Mouse (Mus musculus) spleen, embryonic (tissue): ENCODE results near the gene Krt8.

Experiments
- CTCF ChIA-PET: fragments of 350-600 bp; sonication (Branson Sonifier 250); formaldehyde crosslinking; loops from one replicate; lab custom pipeline; 2022; lab: Charles Lee

Krt8 gene

GRCm38 (mm10) chr15:101976641-101977040 lies 27.6 kb downstream of the Krt8 start:
- CTCF ChIA-PET = no interaction called here

- CTCF ChIA-PET = no interaction called here
These were observed 28.3 kb downstream of the Krt8 start for GRCm38 (mm10) chr15:101976023-101976422.

GRCm38 (mm10) chr15:101974083-101974845 lies 30.0 kb downstream of the Krt8 start:
- CTCF ChIA-PET = interaction anchor here (1.2 kb wide), 1 partner anchor 10 kb away, joined by 3 read pairs; no protein-coding TSS in a partner anchor

- CTCF ChIA-PET = interaction anchor here (1.2 kb wide), 1 partner anchor 11 kb away, joined by 3 read pairs; no protein-coding TSS in a partner anchor
These were observed 30.7 kb downstream of the Krt8 start for GRCm38 (mm10) chr15:101973414-101974077.

- CTCF ChIA-PET = no interaction called here
These were observed 33.7 kb downstream of the Krt8 start for GRCm38 (mm10) chr15:101970536-101970935.

- CTCF ChIA-PET = no interaction called here
These were observed 37.5 kb downstream of the Krt8 start for GRCm38 (mm10) chr15:101966808-101967207.

GRCm38 (mm10) chr15:101958891-101959290 lies 45.4 kb downstream of the Krt8 start:
- CTCF ChIA-PET = interaction anchor here (0.6 kb wide), 1 partner anchor 1007 kb away, joined by 5 read pairs; no protein-coding TSS in a partner anchor

- CTCF ChIA-PET = no interaction called here
These were observed 50.1 kb downstream of the Krt8 start, which contains the start of gene Krt78 for GRCm38 (mm10) chr15:101954187-101954586. TSS of gene Krt78 (minus strand) at chr15:101954287.

GRCm38 (mm10) chr15:101952733-101953474 lies 51.4 kb downstream of the Krt8 start:
- CTCF ChIA-PET = no interaction called here
